Mouse (Mus musculus): Measurements from ENCODE around the gene Bdkrb2.

DNA sequence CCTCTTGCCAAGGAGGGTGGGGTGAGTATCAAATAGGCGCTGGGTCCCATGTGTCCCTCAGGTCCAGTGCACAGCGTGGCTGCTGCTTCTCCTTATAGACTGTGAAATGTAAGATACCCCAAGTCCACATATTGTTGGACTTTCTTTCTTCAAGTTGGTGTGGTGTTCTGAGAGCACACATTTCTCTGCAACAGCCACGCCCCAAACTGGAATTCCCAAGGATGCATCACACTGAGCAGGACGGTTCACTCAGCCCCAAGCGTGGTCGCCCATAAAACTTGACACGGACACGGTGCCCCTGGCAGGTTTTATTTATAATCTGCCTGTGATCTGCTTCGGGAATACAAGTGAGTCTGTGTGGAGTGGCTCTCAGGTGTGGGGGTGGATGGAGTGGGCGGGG is 48.9 kb upstream of the Bdkrb2 start:
- TF ChIP-seq CTCF (IDR thresholded peaks at IDR 0.05) (no peak), POLR2A (IDR thresholded peaks at IDR 0.05; ENCODE audit: insufficient read depth, low read depth, low read length) (no peak)

All from heart, adult 2 months (tissue).